ENCODE assay signal across 27 mouse cellular contexts in genomic region chr3:30330476-30330875, GRCm38 (mm10).
A peak's percentile ranks its signal among the peaks of the same experiment; 100 is the strongest.
DNase-seq lines count a peak whose midpoint lies in the region; ATAC-seq and TF ChIP-seq lines count a peak whose summit lies in the region.
"Had no signal": no experiment of that assay in that cellular context is flagged by ENCODE, and none has a peak within 500 bp of the region (broad histone marks: within the 10 kb centered on the region; RNA-seq: fewer than 3 reads in every experiment).

No protein-coding gene starts in this region.

- DNase-seq in kidney, postnatal 0 days (ENCODE audit: low spot score): peak; percentile 62
- no peak for DNase-seq in lung, postnatal 25 days (ENCODE audit: low spot score)
- no peak for DNase-seq in frontal cortex, postnatal 14 days (ENCODE audit: low spot score in 2 of 2)
- DNase-seq in thymus, postnatal 4 days: no peak
- DNase-seq: adrenal gland, adult 2 months; adrenal gland, postnatal 10 days; adrenal gland, postnatal 25 days; B cell, adult 2 months; cerebellum, adult 11 months; cerebellum, adult 18-20 months; cerebellum, adult 8-10 months; cerebellum, adult 9-11 months; cerebellum, postnatal 14 days; cerebellum, postnatal 36 days; forebrain, postnatal 0 days had no signal

- H3K27ac ChIP-seq in kidney, postnatal 0 days: no peak overlapping the region
- no peak overlapping the region for H3K27ac ChIP-seq in kidney, embryonic 14.5 days (ENCODE audit: low read depth, low read length)
- H3K27ac ChIP-seq: embryonic facial prominence, embryonic 10.5 days; embryonic facial prominence, embryonic 12.5 days; forebrain, embryonic 13.5 days; forebrain, embryonic 15.5 days had no signal

- no peaks in the 10 kb centered on the region for H3K27me3 ChIP-seq in kidney, postnatal 0 days (ENCODE audit: insufficient read depth, low read length)
- no peaks in the 10 kb centered on the region for H3K27me3 ChIP-seq in kidney, embryonic 14.5 days (ENCODE audit: control insufficient read depth, insufficient read depth, low read length)
- H3K27me3 ChIP-seq: CH12.LX; embryonic facial prominence, embryonic 12.5 days; forebrain, embryonic 13.5 days; forebrain, embryonic 15.5 days had no signal

- no peaks in the 10 kb centered on the region for H3K9me3 ChIP-seq in kidney, postnatal 0 days (replicated peaks; ENCODE audit: low read length)
- H3K9me3 ChIP-seq in kidney, embryonic 14.5 days (ENCODE audit: control insufficient read depth, low read length): no peaks in the 10 kb centered on the region
- H3K9me3 ChIP-seq: embryonic facial prominence, embryonic 10.5 days; embryonic facial prominence, embryonic 12.5 days; forebrain, embryonic 13.5 days; forebrain, embryonic 15.5 days; G1E had no signal

- no peaks in the 10 kb centered on the region for H3K36me3 ChIP-seq in kidney, postnatal 0 days (ENCODE audit: insufficient read depth, low read length)
- no peaks in the 10 kb centered on the region for H3K36me3 ChIP-seq in kidney, embryonic 14.5 days (ENCODE audit: control insufficient read depth, insufficient read depth, low read length)
- H3K36me3 ChIP-seq: embryonic facial prominence, embryonic 10.5 days; embryonic facial prominence, embryonic 12.5 days; forebrain, embryonic 15.5 days; G1E had no signal

- no peak for ATAC-seq in kidney, postnatal 0 days (replicated peaks; ENCODE audit: low FRiP score, low read depth)
- no peak for ATAC-seq in kidney, embryonic 14.5 days (ENCODE audit: low FRiP score, low TSS enrichment)
- peak; percentile 81 for ATAC-seq in common myeloid progenitor, adult 5-6 weeks (replicated peaks; ENCODE audit: low read depth, poor library complexity, severe bottlenecking)
- peak; percentile 76 to 80 for ATAC-seq in hematopoietic stem cell, adult 5-6 weeks (replicated peaks in 1 of 2; ENCODE audit: insufficient read depth in 1 of 2, low FRiP score in 2 of 2, low TSS enrichment in 1 of 2, low read depth in 1 of 2, poor library complexity in 2 of 2, severe bottlenecking in 2 of 2)
- ATAC-seq: activated CD4-positive, CD25-positive, alpha-beta regulatory T cell, adult 4 months; CD4-positive, CD25-positive, alpha-beta regulatory T cell, adult 4 months; forebrain, embryonic 13.5 days; forebrain, embryonic 15.5 days; forebrain, postnatal 0 days; Patski had no signal

- H3K4me3 ChIP-seq in kidney, postnatal 0 days (replicated peaks; ENCODE audit: low read depth, low read length): no peak overlapping the region
- no peak overlapping the region for H3K4me3 ChIP-seq in kidney, embryonic 14.5 days (ENCODE audit: low read length)
- H3K4me3 ChIP-seq: embryonic facial prominence, embryonic 10.5 days; embryonic facial prominence, embryonic 12.5 days; forebrain, embryonic 13.5 days; forebrain, embryonic 15.5 days had no signal

- no peak for TF ChIP-seq CTCF in kidney, postnatal 0 days (IDR thresholded peaks at IDR 0.05; ENCODE audit: low read depth)

- no peak overlapping the region for H3K9ac ChIP-seq in kidney, postnatal 0 days (ENCODE audit: low read depth, low read length)
- no peak overlapping the region for H3K9ac ChIP-seq in kidney, embryonic 14.5 days (ENCODE audit: low read depth, low read length)
- H3K9ac ChIP-seq: embryonic facial prominence, embryonic 12.5 days; forebrain, embryonic 13.5 days; forebrain, embryonic 15.5 days; forebrain, postnatal 0 days had no signal

- H3K4me2 ChIP-seq in kidney, postnatal 0 days (ENCODE audit: low read length): no peak overlapping the region
- no peak overlapping the region for H3K4me2 ChIP-seq in kidney, embryonic 14.5 days (replicated peaks; ENCODE audit: low read depth, low read length)
- H3K4me2 ChIP-seq: embryonic facial prominence, embryonic 12.5 days; forebrain, embryonic 13.5 days; forebrain, embryonic 15.5 days had no signal

- 43% methylated on average over 3 of the region's 3 CpGs for WGBS in kidney, postnatal 0 days
- WGBS in kidney, embryonic 14.5 days: 53% methylated on average over 3 of the region's 3 CpGs

- no peaks in the 10 kb centered on the region for H3K4me1 ChIP-seq in kidney, postnatal 0 days (replicated peaks; ENCODE audit: insufficient read depth, low read length)
- no peaks in the 10 kb centered on the region for H3K4me1 ChIP-seq in kidney, embryonic 14.5 days (ENCODE audit: control insufficient read depth, insufficient read depth, low read length)
- H3K4me1 ChIP-seq: embryonic facial prominence, embryonic 10.5 days; embryonic facial prominence, embryonic 12.5 days; forebrain, embryonic 13.5 days; forebrain, embryonic 15.5 days had no signal

Comparison
In these comparisons a context has a peak if more than half of its experiments do, and no peak if none do; other contexts are left out.
1. ATAC-seq: peak in common myeloid progenitor, adult 5-6 weeks (single experiment) and hematopoietic stem cell, adult 5-6 weeks (2 of 2); none in kidney, postnatal 0 days (single experiment) and kidney, embryonic 14.5 days (single experiment).